Mouse (Mus musculus): Measurements from ENCODE around the gene Syne3. TPM values are rescaled to one million over a fixed set of nuclear protein-coding genes. Genes with fewer than 3 reads are reported as not detected.
A peak's percentile ranks its signal among the peaks of the same experiment; 100 is the strongest.

Syne3 gene
- total and polyA plus RNA-seq, 2 experiments from 2014 or later = 1.8 to 5.0 TPM

- DNase-seq (ENCODE audit: low spot score) (no peak), ATAC-seq (ENCODE audit: insufficient read depth, low read depth) (no peak)
- whole genome bisulfite sequencing = 83% methylated on average over 8 of the region's 8 CpGs
- H3K4me2 ChIP-seq (ENCODE audit: low read depth, low read length) = no peak overlapping the region
- no peaks in the 10 kb centered on the region for H3K4me1 ChIP-seq (ENCODE audit: control insufficient read depth, insufficient read depth)
- H3K36me3 ChIP-seq (replicated peaks; ENCODE audit: control insufficient read depth, insufficient read depth, low read length) = no peaks in the 10 kb centered on the region
- no peak overlapping the region for H3K27ac ChIP-seq (ENCODE audit: low read depth)
- no peak for TF ChIP-seq CTCF (IDR thresholded peaks at IDR 0.05; ENCODE audit: low read depth)
- TF ChIP-seq EP300 (IDR thresholded peaks at IDR 0.05; ENCODE audit: low read depth) = no peak
- H3K4me3 ChIP-seq (ENCODE audit: low read depth, low read length) = no peak overlapping the region
- H3K27me3 ChIP-seq (ENCODE audit: control insufficient read depth, insufficient read depth, low read length) = no peaks in the 10 kb centered on the region
- H3K9me3 ChIP-seq (replicated peaks; ENCODE audit: control insufficient read depth, low read length) = no peaks in the 10 kb centered on the region
- H3K9ac ChIP-seq (replicated peaks; ENCODE audit: low read depth, low read length) = no peak overlapping the region
These were observed 119.5 kb downstream of the Syne3 start for GRCm38 (mm10) chr12:104890066-104890465.

GRCm38 (mm10) chr12:104886104-104886503 lies 123.5 kb downstream of the Syne3 start:
- 80% methylated on average over 7 of the region's 7 CpGs for WGBS

GRCm38 (mm10) chr12:104882533-104882932 lies 127.1 kb downstream of the Syne3 start:
- TF ChIP-seq EP300 (IDR thresholded peaks at IDR 0.05; ENCODE audit: low read depth) = no peak
- TF ChIP-seq CTCF (IDR thresholded peaks at IDR 0.05; ENCODE audit: low read depth) = no peak
- Histone ChIP-seq H3K27ac (ENCODE audit: low read depth) (no peak overlapping the region), H3K9ac (replicated peaks; ENCODE audit: low read depth, low read length) (no peak overlapping the region), H3K4me1 (ENCODE audit: control insufficient read depth, insufficient read depth) (no peaks in the 10 kb centered on the region), H3K36me3 (replicated peaks; ENCODE audit: control insufficient read depth, insufficient read depth, low read length) (no peaks in the 10 kb centered on the region), H3K4me2 (ENCODE audit: low read depth, low read length) (no peak overlapping the region), H3K27me3 (ENCODE audit: control insufficient read depth, insufficient read depth, low read length) (no peaks in the 10 kb centered on the region), H3K9me3 (replicated peaks; ENCODE audit: control insufficient read depth, low read length) (no peaks in the 10 kb centered on the region), H3K4me3 (ENCODE audit: low read depth, low read length) (no peak overlapping the region)
- no peak for DNase-seq (ENCODE audit: low spot score)
- 62% methylated on average over 5 of the region's 5 CpGs for WGBS
- ATAC-seq (ENCODE audit: insufficient read depth, low read depth) = no peak

More at GRCm38 (mm10) chr12:104886104-104886503, 123.5 kb downstream of the Syne3 start:
- Histone ChIP-seq H3K27me3 (ENCODE audit: control insufficient read depth, insufficient read depth, low read length) (no peaks in the 10 kb centered on the region), H3K4me2 (ENCODE audit: low read depth, low read length) (no peak overlapping the region), H3K9ac (replicated peaks; ENCODE audit: low read depth, low read length) (no peak overlapping the region), H3K27ac (ENCODE audit: low read depth) (no peak overlapping the region), H3K4me3 (ENCODE audit: low read depth, low read length) (no peak overlapping the region), H3K36me3 (replicated peaks; ENCODE audit: control insufficient read depth, insufficient read depth, low read length) (no peaks in the 10 kb centered on the region), H3K9me3 (replicated peaks; ENCODE audit: control insufficient read depth, low read length) (no peaks in the 10 kb centered on the region), H3K4me1 (ENCODE audit: control insufficient read depth, insufficient read depth) (no peaks in the 10 kb centered on the region)
- ATAC-seq (ENCODE audit: insufficient read depth, low read depth) = no peak
- no peak for TF ChIP-seq EP300 (IDR thresholded peaks at IDR 0.05; ENCODE audit: low read depth)
- TF ChIP-seq CTCF (IDR thresholded peaks at IDR 0.05; ENCODE audit: low read depth) = no peak
- no peak for DNase-seq (ENCODE audit: low spot score)

GRCm38 (mm10) chr12:104882061-104882460 lies 127.5 kb downstream of the Syne3 start:
- H3K4me1 ChIP-seq (ENCODE audit: control insufficient read depth, insufficient read depth) = no peaks in the 10 kb centered on the region
- H3K9me3 ChIP-seq (replicated peaks; ENCODE audit: control insufficient read depth, low read length) = no peaks in the 10 kb centered on the region
- DNase-seq (ENCODE audit: low spot score) (no peak), ATAC-seq (ENCODE audit: insufficient read depth, low read depth) (no peak)
- WGBS = 37% methylated on average over 2 of the region's 2 CpGs
- H3K9ac ChIP-seq (replicated peaks; ENCODE audit: low read depth, low read length) = no peak overlapping the region
- no peaks in the 10 kb centered on the region for H3K36me3 ChIP-seq (replicated peaks; ENCODE audit: control insufficient read depth, insufficient read depth, low read length)
- TF ChIP-seq CTCF (IDR thresholded peaks at IDR 0.05; ENCODE audit: low read depth) (no peak), EP300 (IDR thresholded peaks at IDR 0.05; ENCODE audit: low read depth) (no peak)
- no peak overlapping the region for H3K4me3 ChIP-seq (ENCODE audit: low read depth, low read length)
- no peak overlapping the region for H3K27ac ChIP-seq (ENCODE audit: low read depth)
- no peak overlapping the region for H3K4me2 ChIP-seq (ENCODE audit: low read depth, low read length)
- H3K27me3 ChIP-seq (ENCODE audit: control insufficient read depth, insufficient read depth, low read length) = no peaks in the 10 kb centered on the region

GRCm38 (mm10) chr12:104881518-104882060 lies 128.0 kb downstream of the Syne3 start:
- Histone ChIP-seq H3K36me3 (replicated peaks; ENCODE audit: control insufficient read depth, insufficient read depth, low read length) (no peaks in the 10 kb centered on the region), H3K4me1 (ENCODE audit: control insufficient read depth, insufficient read depth) (no peaks in the 10 kb centered on the region), H3K27ac (ENCODE audit: low read depth) (no peak overlapping the region), H3K9me3 (replicated peaks; ENCODE audit: control insufficient read depth, low read length) (no peaks in the 10 kb centered on the region), H3K9ac (replicated peaks; ENCODE audit: low read depth, low read length) (no peak overlapping the region), H3K4me2 (ENCODE audit: low read depth, low read length) (no peak overlapping the region), H3K27me3 (ENCODE audit: control insufficient read depth, insufficient read depth, low read length) (no peaks in the 10 kb centered on the region), H3K4me3 (ENCODE audit: low read depth, low read length) (no peak overlapping the region)
- no peak for TF ChIP-seq CTCF (IDR thresholded peaks at IDR 0.05; ENCODE audit: low read depth)
- TF ChIP-seq EP300 (IDR thresholded peaks at IDR 0.05; ENCODE audit: low read depth) = no peak
- WGBS = 76% methylated on average over 4 of the region's 4 CpGs
- ATAC-seq (ENCODE audit: insufficient read depth, low read depth) = no peak; the same call in 1 of the 2 replicates
- no peak for DNase-seq (ENCODE audit: low spot score)

GRCm38 (mm10) chr12:104880367-104880766 lies 129.2 kb downstream of the Syne3 start:
- no peak for DNase-seq (ENCODE audit: low spot score)
- WGBS = 83% methylated on average over 12 of the region's 12 CpGs
- Histone ChIP-seq H3K9me3 (replicated peaks; ENCODE audit: control insufficient read depth, low read length) (no peaks in the 10 kb centered on the region), H3K4me3 (ENCODE audit: low read depth, low read length) (no peak overlapping the region), H3K9ac (replicated peaks; ENCODE audit: low read depth, low read length) (no peak overlapping the region), H3K36me3 (replicated peaks; ENCODE audit: control insufficient read depth, insufficient read depth, low read length) (no peaks in the 10 kb centered on the region), H3K27ac (ENCODE audit: low read depth) (no peak overlapping the region), H3K4me1 (ENCODE audit: control insufficient read depth, insufficient read depth) (no peaks in the 10 kb centered on the region), H3K27me3 (ENCODE audit: control insufficient read depth, insufficient read depth, low read length) (no peaks in the 10 kb centered on the region), H3K4me2 (ENCODE audit: low read depth, low read length) (no peak overlapping the region)
- no peak for ATAC-seq (ENCODE audit: insufficient read depth, low read depth)
- no peak for TF ChIP-seq EP300 (IDR thresholded peaks at IDR 0.05; ENCODE audit: low read depth)
- TF ChIP-seq CTCF (IDR thresholded peaks at IDR 0.05; ENCODE audit: low read depth) = no peak

Small RNAs within 50 kb of the gene (microRNA-seq; reads per million reads assigned to microRNA genes)
- gene Mir3069 = 3.6 reads per million, percentile 16 among the genes with 10 or more reads in this experiment

Other genes with a start within 250 kb of the Syne3 start
- 0.31 and 0.70 TPM in 2 replicates for gene Clmn, start 144.7 kb downstream of the Syne3 start, total RNA-seq (2014; rRNA removed; ENCODE audit: low replicate concordance)
- gene Clmn, start 144.7 kb downstream of the Syne3 start, polyA plus RNA-seq (2015; fragmentation: Nextera tagmentation; extraction: Ambion mirVana) = 0.22 and 0.31 TPM in 2 replicates
- 44.7 and 87.7 TPM in 2 replicates for gene Glrx5, start 22.9 kb upstream of the Syne3 start, total RNA-seq (2014; rRNA removed; ENCODE audit: low replicate concordance)
- 210 and 217 TPM in 2 replicates for gene Glrx5, start 22.9 kb upstream of the Syne3 start, polyA plus RNA-seq (2015; fragmentation: Nextera tagmentation; extraction: Ambion mirVana)
- not detected in 2 replicates for gene Tcl1b2, start 136.2 kb upstream of the Syne3 start, total RNA-seq (2014; rRNA removed; ENCODE audit: low replicate concordance)
- not detected in 2 replicates for gene Tcl1b2, start 136.2 kb upstream of the Syne3 start, polyA plus RNA-seq (2015; fragmentation: Nextera tagmentation; extraction: Ambion mirVana)
- not detected in 2 replicates for gene Tcl1b1, start 149.9 kb upstream of the Syne3 start, total RNA-seq (2014; rRNA removed; ENCODE audit: low replicate concordance)
- not detected in 2 replicates for gene Tcl1b1, start 149.9 kb upstream of the Syne3 start, polyA plus RNA-seq (2015; fragmentation: Nextera tagmentation; extraction: Ambion mirVana)
- not detected in 2 replicates for gene Tcl1b5, start 166.5 kb upstream of the Syne3 start, total RNA-seq (2014; rRNA removed; ENCODE audit: low replicate concordance)
- gene Tcl1b5, start 166.5 kb upstream of the Syne3 start, polyA plus RNA-seq (2015; fragmentation: Nextera tagmentation; extraction: Ambion mirVana) = not detected in 2 replicates
- gene Tcl1b3, start 181.2 kb upstream of the Syne3 start, total RNA-seq (2014; rRNA removed; ENCODE audit: low replicate concordance) = not detected in 2 replicates
- not detected in 2 replicates for gene Tcl1b3, start 181.2 kb upstream of the Syne3 start, polyA plus RNA-seq (2015; fragmentation: Nextera tagmentation; extraction: Ambion mirVana)
- gene Tcl1b4, start 192.1 kb upstream of the Syne3 start, total RNA-seq (2014; rRNA removed; ENCODE audit: low replicate concordance) = not detected in 2 replicates
- not detected in 2 replicates for gene Tcl1b4, start 192.1 kb upstream of the Syne3 start, polyA plus RNA-seq (2015; fragmentation: Nextera tagmentation; extraction: Ambion mirVana)
- gene Tcl1, start 213.0 kb upstream of the Syne3 start, total RNA-seq (2014; rRNA removed; ENCODE audit: low replicate concordance) = not detected in 2 replicates
- not detected in 2 replicates for gene Tcl1, start 213.0 kb upstream of the Syne3 start, polyA plus RNA-seq (2015; fragmentation: Nextera tagmentation; extraction: Ambion mirVana)

All from heart, postnatal 0 days (tissue).